Mouse (Mus musculus) liver, adult (tissue): Measurements from ENCODE around the gene Cby3.

ENCODE experiments used
- GATA4 ChIP-seq: IDR thresholded peaks from 2 replicates; pipeline ENCODE4 v1.6.1; 2014; ENCODE audit warnings: mild to moderate bottlenecking, low read length; ENCODE audit not compliant: insufficient replicate concordance

Gene Cby3

GRCm38 (mm10) chr11:50376911-50377891 lies 22.9 kb downstream of the Cby3 start, which contains the start of gene Hnrnph1:
Gene Hnrnph1, plus strand, starts transcription at chr11:50376990.
- peak; percentile 91; the same call in 1 of the 2 replicates for TF ChIP-seq GATA4

GRCm38 (mm10) chr11:50377892-50378684 lies 23.8 kb downstream of the Cby3 start:
- TF ChIP-seq GATA4 = 0 out of 2 replicates have a peak, but pooled peaks have one; percentile 26

DNA sequence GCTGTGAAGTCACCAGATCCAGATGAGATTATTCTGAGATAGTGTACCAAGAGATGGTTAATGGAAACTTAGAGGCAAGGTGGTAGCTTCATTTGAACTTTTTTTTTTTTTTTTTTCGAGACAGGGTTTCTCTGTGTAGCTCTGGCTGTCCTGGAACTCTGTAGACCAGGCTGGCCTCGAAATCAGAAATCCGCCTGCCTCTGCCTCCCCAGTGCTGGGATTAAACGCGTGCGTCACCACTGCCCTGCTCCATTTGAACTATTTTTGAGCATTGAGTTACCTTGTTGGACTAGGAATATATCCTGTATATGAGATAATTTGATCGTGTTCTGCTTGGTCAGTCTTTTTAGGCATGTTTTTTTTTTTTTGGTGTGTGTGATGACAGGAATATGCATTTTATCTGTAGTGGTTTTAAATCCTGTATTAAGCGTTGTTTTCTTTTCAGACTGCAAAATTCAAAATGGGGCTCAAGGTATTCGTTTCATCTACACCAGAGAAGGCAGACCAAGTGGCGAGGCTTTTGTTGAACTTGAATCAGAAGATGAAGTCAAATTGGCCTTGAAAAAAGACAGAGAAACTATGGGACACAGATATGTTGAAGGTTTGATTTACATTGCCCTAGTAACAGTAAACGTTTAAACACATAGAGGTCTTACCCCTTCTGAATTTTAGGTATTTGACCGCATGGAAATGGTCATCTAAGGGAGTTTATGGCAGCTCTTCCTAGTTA lies 24.9 kb downstream of the Cby3 start:
- TF ChIP-seq GATA4 = no peak

- TF ChIP-seq GATA4 = no peak
These were observed 27.0 kb downstream of the Cby3 start for GRCm38 (mm10) chr11:50381311-50381710.

GRCm38 (mm10) chr11:50387167-50387679 lies 33.0 kb downstream of the Cby3 start:
- TF ChIP-seq GATA4 = no peak

- no peak for TF ChIP-seq GATA4
These were observed 33.4 kb downstream of the Cby3 start for GRCm38 (mm10) chr11:50387697-50388096.

DNA sequence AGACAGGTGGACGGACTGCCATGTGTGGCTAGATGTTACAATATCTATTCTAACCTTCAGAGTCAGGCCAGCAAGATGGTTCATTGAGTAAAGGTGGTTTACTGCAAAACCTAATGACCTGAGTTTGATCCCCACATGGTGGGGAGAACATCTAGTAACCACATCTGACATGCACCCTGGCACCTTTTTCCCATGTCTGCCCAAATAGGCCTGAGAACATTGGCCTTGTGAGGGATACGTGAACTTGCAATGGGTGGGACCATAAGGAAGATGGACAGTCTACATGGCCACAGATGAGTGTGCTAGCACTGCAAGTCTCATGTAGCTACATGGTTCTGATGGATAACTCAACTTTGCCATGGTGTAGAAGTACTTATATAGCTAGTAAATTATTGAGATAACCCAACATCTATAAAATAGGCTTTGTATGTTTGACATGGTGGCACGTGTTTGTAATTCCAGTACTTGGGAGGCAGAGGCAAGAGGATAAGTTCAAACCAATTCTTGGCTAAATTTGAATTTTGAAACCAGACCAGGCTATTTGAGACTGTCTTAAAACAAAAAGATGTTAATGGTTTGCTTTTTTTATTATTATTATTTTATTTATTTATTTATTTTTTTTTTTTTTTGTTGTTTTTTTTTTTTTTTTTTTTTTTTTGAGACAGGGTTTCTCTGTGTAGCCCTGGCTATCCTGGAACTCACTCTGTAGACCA lies 34.1 kb downstream of the Cby3 start:
- TF ChIP-seq GATA4 = no peak

- no peak for TF ChIP-seq GATA4
These were observed 34.7 kb downstream of the Cby3 start for GRCm38 (mm10) chr11:50389011-50389410.

DNA sequence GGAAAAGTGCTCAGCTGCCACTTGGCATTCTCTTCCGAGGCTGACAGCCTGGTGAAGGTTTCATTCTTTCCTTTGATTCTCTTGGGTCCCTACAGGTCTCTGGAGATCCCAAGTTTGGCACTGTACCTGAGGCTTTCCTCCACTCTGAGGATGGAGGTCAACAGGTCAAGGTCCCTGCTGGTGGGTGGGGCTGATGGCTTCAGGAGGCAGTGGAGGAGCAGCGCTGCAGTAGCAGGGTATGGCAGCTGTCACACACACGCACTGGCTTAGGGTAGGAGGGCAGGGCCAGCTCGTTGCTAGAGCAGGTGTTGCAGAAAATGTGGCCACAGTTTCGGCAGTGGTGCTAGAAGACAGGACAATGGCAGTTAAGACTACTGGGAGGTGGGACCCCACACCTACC lies 35.4 kb downstream of the Cby3 start:
- TF ChIP-seq GATA4 = no peak

GRCm38 (mm10) chr11:50391272-50391960 lies 37.2 kb downstream of the Cby3 start:
- TF ChIP-seq GATA4 = no peak

- TF ChIP-seq GATA4 = no peak
These were observed 39.0 kb downstream of the Cby3 start for GRCm38 (mm10) chr11:50393306-50393705.

GRCm38 (mm10) chr11:50394731-50395130 lies 40.5 kb downstream of the Cby3 start:
- TF ChIP-seq GATA4 = no peak

- no peak for TF ChIP-seq GATA4
These were observed 42.6 kb downstream of the Cby3 start for GRCm38 (mm10) chr11:50396766-50397307.
